Mouse (Mus musculus): ENCODE measurements around the gene Cdsn. TPM values are rescaled to one million over a fixed set of nuclear protein-coding genes. Genes with fewer than 3 reads are reported as not detected.

The Cdsn gene
- polyA plus RNA-seq (2014; fragmentation: Illumina TruSeq; extraction: RNeasy Lipid Tissue Mini Kit (QIAGEN cat#74804); ENCODE audit: low read depth, low replicate concordance) = not detected

DNA sequence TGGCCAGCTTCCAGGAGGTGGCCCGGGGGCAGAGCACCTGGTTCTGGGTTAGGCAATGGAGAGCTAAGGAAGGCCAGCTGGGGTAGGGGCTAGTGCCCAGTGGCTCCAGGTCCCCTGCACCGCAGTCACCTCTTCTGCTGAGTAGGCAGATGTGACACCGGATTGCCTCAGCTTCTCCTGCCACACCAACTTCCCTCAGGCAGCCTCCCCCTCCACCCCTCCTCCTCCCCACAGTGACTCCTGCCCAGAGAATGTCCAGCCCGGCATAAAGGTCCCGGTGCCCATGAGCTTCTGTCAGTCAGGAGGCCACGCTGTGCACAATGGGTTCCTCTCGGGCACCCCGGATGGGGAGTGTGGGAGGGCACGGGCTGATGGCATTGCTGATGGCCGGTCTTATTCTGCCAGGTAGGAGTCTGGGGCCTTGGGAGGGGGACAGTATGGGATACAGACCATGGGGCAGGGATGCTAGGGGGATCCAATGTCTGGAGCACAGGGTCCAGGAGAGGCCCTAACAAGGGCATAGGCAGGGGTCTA is at the start of gene Cdsn:
Cdsn (plus strand) TSS at position 248 of the 534 bp plus-strand sequence.

GRCm38 (mm10) chr17:35505776-35506175 is 46.2 kb upstream of the Cdsn start, which contains the start of gene Pou5f1:
Gene Pou5f1, plus strand, starts transcription at chr17:35506018.

GRCm38 (mm10) chr17:35516652-35517500 is 35.1 kb upstream of the Cdsn start, which contains the start of the genes Tcf19 and Cchcr1:
Gene Tcf19, minus strand, starts transcription at chr17:35516824.
Gene Cchcr1, plus strand, starts transcription at chr17:35517100.

GRCm38 (mm10) chr17:35532901-35533300 is 19.0 kb upstream of the Cdsn start, which contains the start of gene Psors1c2:
Gene Psors1c2, plus strand, starts transcription at chr17:35533201.

GRCm38 (mm10) chr17:35567150-35567549 is 15.2 kb downstream of the Cdsn start, which contains the start of gene 2300002M23Rik:
Gene 2300002M23Rik, plus strand, starts transcription at chr17:35567450.

DNA sequence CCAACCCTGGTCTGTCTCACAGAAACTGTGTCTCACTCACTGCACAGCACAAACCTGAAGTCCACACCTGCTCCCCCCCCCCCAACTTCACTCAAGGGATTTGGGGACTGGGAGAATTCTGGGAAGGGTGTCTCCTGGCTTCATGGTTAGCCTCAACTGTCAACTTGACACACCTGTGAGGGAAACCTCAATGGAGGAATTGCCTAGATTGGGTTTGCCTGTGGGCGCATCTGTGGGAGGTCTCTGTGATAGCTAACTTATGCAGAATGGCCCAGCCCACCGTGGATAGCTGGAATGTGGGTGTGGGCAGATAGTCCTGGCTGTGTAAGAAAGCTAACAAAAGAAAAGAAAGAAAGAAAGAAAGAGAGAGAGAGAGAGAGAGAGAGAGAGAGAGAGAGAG is 49.3 kb downstream of the Cdsn start, which contains the start of gene Sfta2:
Sfta2 (plus strand) TSS at position 301 of the 400 bp plus-strand sequence.

Other genes starting within 250 kb of the Cdsn start
- 18.4 TPM for gene H2-Q1, start 231.7 kb upstream of the Cdsn start, polyA plus RNA-seq (2014; fragmentation: Illumina TruSeq; extraction: RNeasy Lipid Tissue Mini Kit (QIAGEN cat#74804); ENCODE audit: low read depth, low replicate concordance)
- 2.7 TPM for gene H2-Q2, start 209.9 kb upstream of the Cdsn start, polyA plus RNA-seq (2014; fragmentation: Illumina TruSeq; extraction: RNeasy Lipid Tissue Mini Kit (QIAGEN cat#74804); ENCODE audit: low read depth, low replicate concordance)
- 22.6 TPM for gene H2-Q4, start 172.5 kb upstream of the Cdsn start, polyA plus RNA-seq (2014; fragmentation: Illumina TruSeq; extraction: RNeasy Lipid Tissue Mini Kit (QIAGEN cat#74804); ENCODE audit: low read depth, low replicate concordance)
- gene H2-Q6, start 127.3 kb upstream of the Cdsn start, polyA plus RNA-seq (2014; fragmentation: Illumina TruSeq; extraction: RNeasy Lipid Tissue Mini Kit (QIAGEN cat#74804); ENCODE audit: low read depth, low replicate concordance) = 10.0 TPM
- gene H2-Q7, start 113.0 kb upstream of the Cdsn start, polyA plus RNA-seq (2014; fragmentation: Illumina TruSeq; extraction: RNeasy Lipid Tissue Mini Kit (QIAGEN cat#74804); ENCODE audit: low read depth, low replicate concordance) = 6.8 TPM
- gene H2-Q10, start 82.0 kb upstream of the Cdsn start, polyA plus RNA-seq (2014; fragmentation: Illumina TruSeq; extraction: RNeasy Lipid Tissue Mini Kit (QIAGEN cat#74804); ENCODE audit: low read depth, low replicate concordance) = 511 TPM
- not detected for gene Pou5f1, start 46.1 kb upstream of the Cdsn start, polyA plus RNA-seq (2014; fragmentation: Illumina TruSeq; extraction: RNeasy Lipid Tissue Mini Kit (QIAGEN cat#74804); ENCODE audit: low read depth, low replicate concordance)
- gene Tcf19, start 35.3 kb upstream of the Cdsn start, polyA plus RNA-seq (2014; fragmentation: Illumina TruSeq; extraction: RNeasy Lipid Tissue Mini Kit (QIAGEN cat#74804); ENCODE audit: low read depth, low replicate concordance) = 0.34 TPM
- 0.61 TPM for gene Cchcr1, start 35.0 kb upstream of the Cdsn start, polyA plus RNA-seq (2014; fragmentation: Illumina TruSeq; extraction: RNeasy Lipid Tissue Mini Kit (QIAGEN cat#74804); ENCODE audit: low read depth, low replicate concordance)
- not detected for gene Psors1c2, start 18.9 kb upstream of the Cdsn start, polyA plus RNA-seq (2014; fragmentation: Illumina TruSeq; extraction: RNeasy Lipid Tissue Mini Kit (QIAGEN cat#74804); ENCODE audit: low read depth, low replicate concordance)
- not detected for gene 2300002M23Rik, start 15.3 kb downstream of the Cdsn start, polyA plus RNA-seq (2014; fragmentation: Illumina TruSeq; extraction: RNeasy Lipid Tissue Mini Kit (QIAGEN cat#74804); ENCODE audit: low read depth, low replicate concordance)
- not detected for gene Sfta2, start 49.4 kb downstream of the Cdsn start, polyA plus RNA-seq (2014; fragmentation: Illumina TruSeq; extraction: RNeasy Lipid Tissue Mini Kit (QIAGEN cat#74804); ENCODE audit: low read depth, low replicate concordance)
- gene Gm9573, start 74.5 kb downstream of the Cdsn start, polyA plus RNA-seq (2014; fragmentation: Illumina TruSeq; extraction: RNeasy Lipid Tissue Mini Kit (QIAGEN cat#74804); ENCODE audit: low read depth, low replicate concordance) = not detected
- gene Mucl3, start 91.6 kb downstream of the Cdsn start, polyA plus RNA-seq (2014; fragmentation: Illumina TruSeq; extraction: RNeasy Lipid Tissue Mini Kit (QIAGEN cat#74804); ENCODE audit: low read depth, low replicate concordance) = not detected
- 0.85 TPM for gene Vars2, start 115.5 kb downstream of the Cdsn start, polyA plus RNA-seq (2014; fragmentation: Illumina TruSeq; extraction: RNeasy Lipid Tissue Mini Kit (QIAGEN cat#74804); ENCODE audit: low read depth, low replicate concordance)
- 2.5 TPM for gene Gtf2h4, start 121.6 kb downstream of the Cdsn start, polyA plus RNA-seq (2014; fragmentation: Illumina TruSeq; extraction: RNeasy Lipid Tissue Mini Kit (QIAGEN cat#74804); ENCODE audit: low read depth, low replicate concordance)
- 0.13 TPM for gene Ddr1, start 152.5 kb downstream of the Cdsn start, polyA plus RNA-seq (2014; fragmentation: Illumina TruSeq; extraction: RNeasy Lipid Tissue Mini Kit (QIAGEN cat#74804); ENCODE audit: low read depth, low replicate concordance)